Mouse (Mus musculus) layer of hippocampus, adult 9-10 months (tissue): ENCODE measurements around the gene Usp36.
"Not testable (repeated sequence)": the region's sequence is repeated elsewhere in the genome, so short reads cannot be mapped to it uniquely, and the experiment has no call there.

Experiments used
- DNase-seq: peaks from one replicate; pipeline ENCODE4 v3.0.0; 2022; ENCODE audit warnings: low spot score

The Usp36 gene

GRCm38 (mm10) chr11:118289999-118290889 is at the start of gene Usp36:
TSS of gene Usp36 (minus strand) at chr11:118290244.
- DNase-seq = peak; percentile 97

DNA sequence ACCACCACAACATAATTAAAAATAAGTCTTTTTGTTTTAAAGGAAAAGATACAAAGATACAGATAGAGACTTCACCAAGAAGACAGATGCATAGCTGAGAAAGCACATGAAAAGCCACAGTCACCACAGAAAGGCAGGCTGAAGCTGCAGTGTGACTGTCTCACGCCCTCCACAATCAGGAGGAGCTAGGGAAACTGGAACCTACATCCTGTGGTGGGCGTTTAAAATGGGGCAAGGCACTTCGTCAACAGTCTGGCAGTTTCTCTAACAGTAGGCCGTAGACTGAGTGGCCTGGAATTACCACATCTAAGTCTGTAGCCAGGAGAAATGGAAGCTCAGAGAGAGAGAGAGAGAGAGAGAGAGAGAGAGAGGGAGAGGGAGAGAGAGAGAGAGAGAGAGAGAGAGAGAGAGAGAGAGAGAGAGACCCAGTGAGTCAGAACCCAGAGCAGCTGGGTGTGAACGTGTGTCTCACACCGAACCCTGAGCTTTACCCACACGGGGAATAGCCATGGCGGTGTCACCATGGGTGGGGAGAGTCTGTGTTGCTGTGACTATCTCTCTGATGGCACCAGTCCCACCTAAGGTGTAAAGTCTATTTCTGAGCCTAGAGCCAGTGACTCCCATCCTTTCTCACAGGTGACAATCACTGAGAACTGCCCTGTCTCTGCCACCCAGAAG is 47.6 kb upstream of the Usp36 start:
- no peak for DNase-seq

GRCm38 (mm10) chr11:118333431-118333830 is 43.4 kb upstream of the Usp36 start:
- DNase-seq = no peak

DNA sequence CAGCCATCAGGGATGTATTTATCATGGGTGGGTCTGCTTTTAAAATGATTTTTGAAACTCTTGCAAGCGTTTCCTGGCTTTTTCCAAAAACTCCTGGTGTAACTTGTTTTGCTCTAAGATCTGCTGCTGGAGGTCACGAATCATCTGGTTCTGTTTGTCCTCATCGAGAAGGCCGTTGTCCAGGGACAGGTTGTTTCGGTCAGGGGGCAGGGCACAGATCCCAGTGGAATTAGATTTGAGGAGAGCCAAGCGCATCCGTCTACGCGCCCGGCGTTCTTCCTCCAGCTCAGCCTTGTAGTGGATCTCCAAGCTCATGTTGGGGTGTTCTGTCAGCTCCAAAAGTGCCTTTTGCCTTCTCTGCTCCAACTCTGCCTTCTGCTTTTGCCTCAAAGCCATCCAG is 42.3 kb upstream of the Usp36 start:
- no peak for DNase-seq

GRCm38 (mm10) chr11:118330777-118331176 is 40.7 kb upstream of the Usp36 start:
- no peak for DNase-seq

DNA sequence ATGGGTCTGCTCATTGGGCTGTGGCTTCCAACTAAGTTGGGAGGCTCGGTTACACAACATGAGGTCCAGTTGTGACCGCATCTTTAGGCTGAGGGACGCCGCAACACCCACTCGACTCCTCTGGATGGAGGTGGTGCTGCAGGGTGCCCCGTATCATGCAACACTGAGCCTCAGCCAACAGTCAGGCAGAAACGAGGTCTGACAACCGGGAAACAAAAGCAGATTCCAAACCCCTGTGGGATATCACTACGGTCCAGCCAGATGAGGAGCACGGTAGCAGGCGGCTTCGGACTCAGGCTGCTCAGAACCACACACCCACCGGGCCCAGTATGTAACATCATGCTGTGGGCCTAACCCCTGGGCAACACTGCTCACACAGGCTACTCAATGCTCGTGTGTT is 40.3 kb upstream of the Usp36 start:
- DNase-seq = no peak

DNA sequence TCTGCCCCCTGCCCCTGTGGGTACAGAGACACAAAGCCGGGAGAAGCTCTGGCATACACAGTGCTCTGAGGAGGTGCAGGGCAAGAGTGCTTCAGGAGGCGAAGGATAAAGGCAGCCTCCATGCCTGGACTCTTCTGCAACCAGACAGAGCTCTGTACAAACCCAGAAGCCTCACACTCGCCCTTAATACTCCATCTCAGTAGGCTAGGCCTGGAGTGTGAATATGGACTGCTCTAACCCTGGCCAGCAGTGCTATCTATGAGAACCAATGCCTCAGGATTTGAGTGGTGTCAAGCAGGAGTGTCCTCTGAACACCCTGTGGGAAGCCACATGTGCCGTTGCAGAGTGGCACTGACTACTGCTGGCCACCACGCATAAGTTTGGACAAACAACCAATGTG is 38.9 kb upstream of the Usp36 start:
- no peak for DNase-seq

DNA sequence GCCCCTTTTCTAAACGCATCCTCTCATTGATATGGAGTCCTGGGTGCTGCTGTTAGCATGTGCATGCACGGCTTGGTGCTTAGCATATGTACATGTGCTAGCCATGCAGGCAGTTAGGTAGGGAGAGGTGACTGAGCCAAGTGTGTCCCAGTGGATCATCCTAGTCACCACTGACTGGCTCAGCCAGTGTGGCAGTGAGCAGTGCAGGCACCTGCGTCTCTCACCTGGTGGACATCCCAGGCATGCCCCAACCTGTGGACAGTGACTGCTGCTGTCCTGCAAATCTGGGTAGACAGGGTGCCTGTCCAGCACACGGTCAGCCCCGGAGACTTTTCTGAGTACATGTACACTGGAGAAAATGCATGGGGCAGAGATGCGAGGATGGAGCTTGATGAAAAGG is 38.5 kb upstream of the Usp36 start:
- no peak for DNase-seq

GRCm38 (mm10) chr11:118326991-118327971 is 37.2 kb upstream of the Usp36 start:
- peak; percentile 75 for DNase-seq

DNA sequence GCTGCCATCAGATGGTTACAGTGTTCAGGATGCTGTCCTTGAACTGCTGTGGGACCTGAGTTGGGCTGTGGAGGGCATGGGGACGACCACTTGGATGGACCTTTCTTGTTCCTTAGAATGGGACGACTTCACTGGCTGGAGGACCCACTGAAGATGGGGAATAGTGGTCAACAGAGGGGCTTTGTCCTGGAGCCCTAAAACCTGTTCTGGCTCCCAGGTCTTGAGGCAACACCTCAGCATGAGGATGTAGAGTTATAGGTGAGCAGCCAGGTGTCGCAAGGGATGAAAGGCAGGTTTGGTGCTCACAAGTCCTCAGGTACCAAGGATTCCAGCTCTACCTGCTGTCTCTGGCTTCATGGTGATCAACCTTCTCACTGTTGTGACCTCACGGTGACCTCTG is 36.4 kb upstream of the Usp36 start:
- no peak for DNase-seq

DNA sequence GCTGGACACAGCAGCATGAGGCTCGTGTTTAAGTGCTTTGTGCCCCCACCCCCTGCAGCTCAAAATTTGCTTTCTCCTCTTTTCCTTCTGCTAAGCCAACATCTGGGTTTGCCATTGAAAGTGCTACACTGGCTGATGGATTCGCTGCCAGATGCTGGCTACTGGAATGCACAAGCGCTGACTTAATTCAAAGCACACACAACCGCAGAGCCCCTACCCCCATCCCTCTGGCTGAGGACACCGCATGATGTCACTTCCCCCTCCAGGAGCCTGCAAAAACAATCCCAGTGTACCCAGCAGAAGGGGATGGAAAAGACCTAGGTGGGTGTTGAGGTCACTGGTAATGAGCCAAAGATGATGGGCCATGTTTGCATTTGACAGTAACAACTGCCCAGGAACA is 34.5 kb upstream of the Usp36 start:
- no peak for DNase-seq

- no peak for DNase-seq
Observed at GRCm38 (mm10) chr11:118323974-118324373, 33.9 kb upstream of the Usp36 start.

- DNase-seq = no peak
Observed at GRCm38 (mm10) chr11:118322647-118323046, 32.6 kb upstream of the Usp36 start.

GRCm38 (mm10) chr11:118321971-118322370 is 31.9 kb upstream of the Usp36 start:
- no peak for DNase-seq

DNA sequence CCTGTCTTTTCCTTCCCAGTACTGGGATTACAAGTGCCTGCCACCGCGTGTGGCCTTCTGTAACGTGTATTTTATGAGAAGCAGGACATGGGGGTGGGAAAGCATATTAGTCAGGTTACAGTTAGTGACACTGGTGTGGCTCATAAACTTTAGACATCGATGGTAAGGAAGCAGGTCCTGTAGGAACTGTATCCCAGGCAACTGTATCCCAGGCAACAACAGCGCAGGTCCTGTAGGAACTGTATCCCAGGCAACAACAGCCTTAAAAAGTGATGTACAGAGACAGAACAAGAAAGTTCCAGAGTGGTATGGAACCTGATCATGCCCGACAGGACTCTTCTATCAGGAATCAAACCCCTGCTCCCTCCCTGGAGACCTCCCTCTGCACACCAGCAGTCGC is 31.5 kb upstream of the Usp36 start:
- no peak for DNase-seq

GRCm38 (mm10) chr11:118318678-118319077 is 28.6 kb upstream of the Usp36 start:
- no peak for DNase-seq

GRCm38 (mm10) chr11:118317129-118317528 is 27.1 kb upstream of the Usp36 start:
- DNase-seq = peak; percentile 43

- DNase-seq = no peak
Observed at GRCm38 (mm10) chr11:118316231-118316806, 26.3 kb upstream of the Usp36 start.

DNA sequence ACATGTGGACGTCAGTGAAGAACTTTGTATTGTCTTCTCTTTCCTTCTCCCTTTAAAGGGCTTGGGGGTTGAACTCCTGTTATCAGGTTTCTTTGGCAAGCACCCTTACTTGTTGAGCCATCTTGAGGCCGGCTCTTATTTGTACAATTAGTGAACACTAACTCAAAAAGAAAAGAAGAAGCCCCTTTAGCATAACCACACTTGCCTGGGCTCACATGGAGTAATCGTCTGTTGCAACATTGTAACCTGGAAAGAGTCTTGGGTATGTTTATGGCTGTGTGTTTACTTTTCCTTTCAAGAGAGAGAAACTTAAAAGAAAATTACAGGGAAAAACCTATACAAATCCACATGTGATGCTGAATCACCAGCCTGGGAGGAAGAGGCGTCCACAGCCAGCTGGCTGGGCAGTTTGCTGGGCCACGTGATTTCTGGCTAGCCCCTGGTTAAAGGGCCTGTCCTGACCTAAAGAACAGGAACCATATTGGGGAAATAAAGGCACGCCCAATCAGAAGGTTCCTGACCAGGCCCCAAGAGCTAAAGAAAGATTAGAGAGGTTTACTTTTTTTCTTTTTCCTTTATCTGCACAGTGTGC is 22.2 kb upstream of the Usp36 start:
- DNase-seq = no peak

DNA sequence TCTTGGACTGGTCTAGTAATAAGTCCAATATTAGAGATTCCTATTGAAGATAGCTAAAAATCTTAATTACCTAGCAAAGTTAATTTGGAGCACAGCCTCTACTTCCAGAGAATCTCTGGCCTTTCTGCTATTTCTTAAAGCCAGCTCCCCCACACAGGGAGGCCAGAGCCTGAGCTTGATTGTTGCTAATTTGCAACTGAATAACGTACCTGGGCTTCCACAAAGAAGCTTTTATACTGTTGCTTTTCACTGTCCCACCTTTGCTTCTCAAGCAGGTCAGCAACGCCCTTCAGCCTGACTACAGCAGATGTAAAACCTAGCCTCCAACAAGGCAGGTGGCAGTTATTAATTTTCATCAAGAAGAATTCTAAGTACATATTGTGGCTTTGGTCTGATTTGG is 17.9 kb upstream of the Usp36 start:
- not testable (repeated sequence) for DNase-seq

- not testable (repeated sequence) for DNase-seq
Observed at GRCm38 (mm10) chr11:118303959-118304358, 13.9 kb upstream of the Usp36 start.
